Mouse (Mus musculus): Measurements from ENCODE around the gene Myo3b. TPM values are rescaled to one million over a fixed set of nuclear protein-coding genes. Genes with fewer than 3 reads are reported as not detected.

The Myo3b gene
- 40.9 TPM for polyA plus RNA-seq (2014; fragmentation: Illumina TruSeq; extraction: RNeasy Lipid Tissue Mini Kit (QIAGEN cat#74804); ENCODE audit: low read depth, low replicate concordance)

GRCm38 (mm10) chr2:70038752-70039151, at the start of gene Myo3b:
Gene Myo3b (plus strand): TSS chr2:70039126.

Other genes starting within 250 kb of the Myo3b start
- gene Ccdc173, start 249.6 kb upstream of the Myo3b start, polyA plus RNA-seq (2014; fragmentation: Illumina TruSeq; extraction: RNeasy Lipid Tissue Mini Kit (QIAGEN cat#74804); ENCODE audit: low read depth, low replicate concordance) = 5.8 TPM
- gene Phospho2, start 249.5 kb upstream of the Myo3b start, polyA plus RNA-seq (2014; fragmentation: Illumina TruSeq; extraction: RNeasy Lipid Tissue Mini Kit (QIAGEN cat#74804); ENCODE audit: low read depth, low replicate concordance) = 27.0 TPM
- gene Klhl23, start 217.2 kb upstream of the Myo3b start, polyA plus RNA-seq (2014; fragmentation: Illumina TruSeq; extraction: RNeasy Lipid Tissue Mini Kit (QIAGEN cat#74804); ENCODE audit: low read depth, low replicate concordance) = 22.6 TPM
- 98.9 TPM for gene Ssb, start 177.6 kb upstream of the Myo3b start, polyA plus RNA-seq (2014; fragmentation: Illumina TruSeq; extraction: RNeasy Lipid Tissue Mini Kit (QIAGEN cat#74804); ENCODE audit: low read depth, low replicate concordance)
- gene Mettl5, start 153.5 kb upstream of the Myo3b start, polyA plus RNA-seq (2014; fragmentation: Illumina TruSeq; extraction: RNeasy Lipid Tissue Mini Kit (QIAGEN cat#74804); ENCODE audit: low read depth, low replicate concordance) = 21.0 TPM
- gene Ubr3, start 141.9 kb upstream of the Myo3b start, polyA plus RNA-seq (2014; fragmentation: Illumina TruSeq; extraction: RNeasy Lipid Tissue Mini Kit (QIAGEN cat#74804); ENCODE audit: low read depth, low replicate concordance) = 38.9 TPM